Mouse (Mus musculus): ENCODE results near the gene Rnf41.
A peak's percentile ranks its signal among the peaks of the same experiment; 100 is the strongest.

Gene Rnf41

GRCm38 (mm10) chr10:128435186-128435823, 23.8 kb downstream of the Rnf41 start:
- DNase-seq: peak; percentile 65

- DNase-seq: peak; percentile 48
Observed at GRCm38 (mm10) chr10:128435873-128436272, 24.4 kb downstream of the Rnf41 start.

GRCm38 (mm10) chr10:128436376-128436775, 24.9 kb downstream of the Rnf41 start:
- DNase-seq: peak; percentile 53

- DNase-seq: no peak
Observed at GRCm38 (mm10) chr10:128438675-128439279, 27.3 kb downstream of the Rnf41 start.

- no peak for DNase-seq
Observed at GRCm38 (mm10) chr10:128440407-128440806, 28.9 kb downstream of the Rnf41 start.

GRCm38 (mm10) chr10:128441324-128442119, 30.1 kb downstream of the Rnf41 start:
- no peak for DNase-seq

GRCm38 (mm10) chr10:128442718-128443117, 31.3 kb downstream of the Rnf41 start:
- no peak for DNase-seq

- no peak for DNase-seq
Observed at GRCm38 (mm10) chr10:128444354-128444753, 32.9 kb downstream of the Rnf41 start.

GRCm38 (mm10) chr10:128445407-128445806, 34.0 kb downstream of the Rnf41 start:
- no peak for DNase-seq

- no peak for DNase-seq
Observed at GRCm38 (mm10) chr10:128451014-128451413, 39.6 kb downstream of the Rnf41 start.

- no peak for DNase-seq
Observed at GRCm38 (mm10) chr10:128454471-128454870, 43.0 kb downstream of the Rnf41 start.

GRCm38 (mm10) chr10:128455280-128455679, 43.8 kb downstream of the Rnf41 start:
- DNase-seq: peak; percentile 70

- no peak for DNase-seq
Observed at GRCm38 (mm10) chr10:128457676-128458075, 46.2 kb downstream of the Rnf41 start.

- peak; percentile 95 for DNase-seq
Observed at GRCm38 (mm10) chr10:128458348-128458718, 46.9 kb downstream of the Rnf41 start.

GRCm38 (mm10) chr10:128458719-128459408, 47.4 kb downstream of the Rnf41 start, which contains the start of gene Smarcc2:
TSS of gene Smarcc2 (plus strand) at chr10:128459248.
- DNase-seq: peak; percentile 83

- peak; percentile 62 for DNase-seq
Observed at GRCm38 (mm10) chr10:128459409-128460269, 48.2 kb downstream of the Rnf41 start.

- no peak for DNase-seq
Observed at GRCm38 (mm10) chr10:128460270-128460630, 48.8 kb downstream of the Rnf41 start.

GRCm38 (mm10) chr10:128474366-128474765, 62.9 kb downstream of the Rnf41 start:
- DNase-seq: no peak

GRCm38 (mm10) chr10:128486370-128486769, 74.9 kb downstream of the Rnf41 start:
- no peak for DNase-seq

GRCm38 (mm10) chr10:128487861-128488712, 76.6 kb downstream of the Rnf41 start:
- DNase-seq: peak; percentile 58

GRCm38 (mm10) chr10:128488776-128489175, 77.3 kb downstream of the Rnf41 start:
- no peak for DNase-seq

Data from cerebellum, adult 8-10 months (tissue).